Mouse (Mus musculus) A20 (cell line): ENCODE results near the gene Prdx2.

Source experiments
- DNase-seq: peaks from one replicate; pipeline ENCODE4 v3.0.0-alpha.2; 2011; ENCODE audit warnings: low read depth, low spot score

Prdx2 gene

DNA sequence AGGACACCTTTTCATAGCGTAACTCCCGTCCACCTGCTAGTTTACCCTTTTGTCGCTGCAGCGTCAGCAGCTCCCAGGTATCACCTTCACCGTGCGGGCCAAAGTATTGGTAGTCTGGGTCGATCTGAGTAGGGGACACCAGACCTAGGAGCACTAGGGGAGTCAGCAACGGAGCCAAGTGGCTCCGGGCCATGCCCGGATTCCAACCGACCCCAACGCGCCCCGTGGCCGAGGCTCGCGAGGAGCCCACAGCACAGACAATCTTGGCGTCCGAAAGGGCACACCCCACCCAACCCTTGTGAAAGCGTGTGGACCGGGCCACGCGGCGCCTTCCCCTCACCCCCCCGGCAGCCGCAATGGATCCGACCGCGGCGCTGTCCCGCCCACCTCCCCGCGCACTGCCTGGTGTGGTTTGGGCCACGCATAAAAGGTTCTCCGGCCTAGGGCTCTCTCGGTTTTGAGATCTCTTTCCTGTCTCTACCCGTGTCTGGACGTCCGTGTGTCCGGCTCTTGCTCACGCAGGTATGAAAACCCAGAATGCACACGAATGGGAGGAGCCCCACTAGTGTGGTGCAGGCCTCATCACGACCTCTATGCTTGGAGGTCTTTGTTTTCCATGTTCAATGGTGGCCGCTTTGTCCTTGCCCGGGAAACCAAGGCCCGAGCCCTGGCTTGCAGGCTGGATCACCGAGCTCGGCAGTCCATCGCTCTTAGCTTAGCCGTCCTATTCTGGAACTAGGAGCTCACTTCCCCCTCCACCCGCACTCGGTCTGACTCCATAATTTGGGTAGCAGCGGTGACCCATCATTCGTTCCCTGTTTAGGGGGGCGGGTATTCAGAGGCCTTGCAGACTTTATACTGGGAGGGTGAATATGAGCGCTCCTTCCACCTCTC, at the start of gene Prdx2, which contains the start of the genes Gm49661 and Rnaseh2a:
TSS of gene Prdx2 (plus strand) at position 347 of the 894 bp plus-strand sequence.
TSS of gene Gm49661 (minus strand) at position 193 of the 894 bp plus-strand sequence.
TSS of gene Rnaseh2a (minus strand) at position 527 of the 894 bp plus-strand sequence.
- peak; percentile 89 for DNase-seq

DNA sequence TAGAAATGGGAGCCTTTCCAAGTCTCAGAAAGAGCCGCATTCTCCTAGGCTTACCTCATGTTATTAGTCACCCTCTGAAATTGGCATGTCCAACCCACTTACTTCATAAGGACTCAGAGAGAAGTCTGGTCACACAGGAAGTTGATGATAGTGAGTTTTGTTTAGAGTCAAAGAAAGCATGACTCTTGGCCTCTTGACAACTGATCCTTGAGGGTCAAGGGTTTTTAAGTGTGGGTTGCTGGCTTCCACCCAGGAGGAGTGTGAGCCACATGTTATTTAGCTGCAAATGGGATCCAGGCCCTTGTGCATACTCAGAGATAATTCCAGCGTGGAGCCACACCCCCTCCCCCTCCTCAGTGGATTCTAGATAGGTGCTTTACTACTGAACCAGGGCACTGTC, 47.8 kb upstream of the Prdx2 start:
- DNase-seq, result no peak

DNA sequence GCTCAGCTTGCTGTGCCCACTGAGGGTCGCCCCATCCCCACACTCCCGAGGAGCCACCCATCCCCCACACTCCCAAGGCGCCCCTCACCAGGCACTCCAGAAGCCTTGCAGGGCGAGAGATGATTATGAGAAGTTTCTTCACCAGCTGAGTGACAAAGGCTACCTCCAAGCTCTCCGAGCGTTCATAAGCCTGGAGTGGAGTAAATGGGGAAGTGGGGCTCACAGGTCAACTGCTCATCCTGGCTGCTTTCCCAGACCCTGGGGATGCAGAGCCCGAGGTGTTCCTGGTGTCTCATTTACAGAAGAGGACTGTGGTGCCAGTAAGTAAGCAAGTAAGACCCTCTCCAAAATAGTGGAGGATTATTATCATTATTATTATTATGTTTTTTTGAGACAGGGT, 43.8 kb upstream of the Prdx2 start:
- no peak for DNase-seq

DNA sequence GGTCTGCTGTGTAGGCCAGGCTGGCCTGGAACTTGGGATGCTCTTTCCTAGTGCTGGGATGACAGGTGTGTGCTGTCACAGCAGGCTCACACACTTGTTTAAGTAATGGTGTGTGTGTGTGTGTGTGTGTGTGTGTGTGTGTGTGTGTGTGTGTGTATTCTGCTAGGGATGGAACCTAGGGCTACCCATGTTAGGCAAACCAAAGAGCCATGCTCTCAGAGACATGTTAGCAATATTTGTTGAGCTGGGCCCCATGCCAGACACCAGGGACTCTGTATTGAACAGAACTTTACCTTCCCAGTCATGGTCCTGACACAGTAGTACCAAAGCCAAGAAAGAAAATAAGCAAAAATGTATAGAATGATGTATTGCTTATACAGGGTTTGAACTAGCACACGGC, 41.9 kb upstream of the Prdx2 start:
- DNase-seq, result no peak

DNA sequence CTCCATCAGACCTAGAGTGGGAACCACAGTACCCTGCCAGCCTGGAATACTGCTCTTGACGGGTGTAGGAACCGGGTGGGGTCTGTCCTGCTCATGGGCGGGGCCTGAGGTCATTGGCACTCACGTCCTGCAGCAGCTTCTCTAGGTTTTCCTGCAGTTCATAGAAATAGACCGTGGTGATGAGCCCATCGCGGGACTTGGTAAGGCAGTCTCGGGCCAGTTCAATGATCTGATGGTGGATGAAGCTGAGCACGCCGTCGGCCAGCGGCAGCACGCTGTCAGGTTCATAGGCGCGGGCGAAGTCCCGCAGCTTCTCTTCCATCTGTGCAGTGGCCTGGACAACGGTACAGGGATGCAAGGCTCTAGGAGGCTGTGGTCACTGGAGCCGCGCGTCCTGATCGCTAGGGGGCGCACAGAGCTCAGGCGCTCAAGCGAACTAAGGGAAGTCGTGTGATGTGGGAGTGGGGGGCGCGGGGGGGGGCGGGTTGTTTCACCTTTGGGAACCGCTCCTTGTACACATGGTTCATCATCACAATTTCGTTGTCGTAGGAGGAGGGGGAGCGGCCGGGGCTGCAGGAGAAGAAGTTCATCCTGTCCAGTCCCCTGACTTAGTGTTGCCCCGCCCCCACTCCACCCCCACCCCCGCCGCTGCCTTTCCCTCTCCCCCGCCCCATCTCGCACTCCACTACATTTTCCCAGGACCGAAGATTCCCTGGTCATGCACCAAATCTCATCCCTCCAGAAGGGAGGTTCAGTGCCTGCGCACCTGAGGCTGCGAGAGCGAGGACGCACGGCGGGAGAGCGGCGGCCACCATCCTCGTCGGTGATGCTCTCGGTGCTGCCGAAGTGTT, 40.7 kb upstream of the Prdx2 start:
- peak; percentile 53 for DNase-seq

DNA sequence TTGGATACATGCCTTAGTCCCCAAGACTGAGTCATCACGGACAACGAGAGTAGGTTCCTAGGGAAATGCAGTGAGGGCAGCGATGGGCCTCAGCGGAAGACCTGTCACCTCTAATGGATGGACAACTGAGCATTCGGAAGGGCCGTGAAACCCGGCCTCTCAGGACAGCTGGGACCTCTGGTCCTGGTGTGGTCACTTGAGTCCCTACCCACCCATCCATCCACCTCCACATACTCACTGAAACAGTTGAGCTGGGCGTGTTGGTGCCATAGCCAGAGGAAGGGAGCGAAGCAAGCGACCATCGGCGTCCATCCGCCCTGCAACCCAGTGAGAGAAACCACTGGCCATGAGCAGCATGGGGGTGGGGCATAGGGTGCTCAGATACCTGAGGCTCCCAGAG, 38.8 kb upstream of the Prdx2 start:
- no peak for DNase-seq

DNA sequence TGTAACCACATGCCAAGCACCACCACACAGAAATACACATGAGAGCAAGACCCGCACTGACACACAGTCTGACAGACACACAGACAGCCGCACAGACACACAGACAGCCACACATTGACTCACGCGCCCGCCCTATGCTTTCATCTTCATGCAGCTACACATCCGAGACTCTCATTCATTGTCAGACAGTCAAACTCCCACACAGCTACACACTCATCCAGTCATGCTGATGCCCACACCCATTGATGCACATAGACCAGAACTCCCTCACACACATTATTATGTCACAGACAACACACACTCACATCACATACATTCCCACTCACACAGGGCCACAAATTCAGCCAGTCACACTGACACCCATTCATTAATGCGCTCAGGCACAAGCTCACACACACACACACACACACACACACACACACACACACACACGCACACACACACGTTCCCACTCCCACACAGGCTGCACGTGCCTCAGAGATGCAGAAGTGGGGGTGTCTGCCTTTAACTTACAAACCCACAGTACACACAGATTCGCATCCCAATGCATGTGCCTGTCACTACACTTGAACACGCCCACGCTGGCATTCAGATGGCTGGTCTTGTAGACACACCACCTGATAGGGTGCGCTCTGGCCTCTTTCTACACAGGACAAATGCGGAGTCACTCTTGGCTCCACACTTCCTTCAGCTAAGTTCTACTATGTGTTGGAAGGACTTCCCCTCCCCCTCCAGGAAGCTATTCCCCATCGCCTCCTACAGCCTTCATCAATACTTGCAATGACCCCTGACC, 35.4 kb upstream of the Prdx2 start:
- DNase-seq, result no peak

DNA sequence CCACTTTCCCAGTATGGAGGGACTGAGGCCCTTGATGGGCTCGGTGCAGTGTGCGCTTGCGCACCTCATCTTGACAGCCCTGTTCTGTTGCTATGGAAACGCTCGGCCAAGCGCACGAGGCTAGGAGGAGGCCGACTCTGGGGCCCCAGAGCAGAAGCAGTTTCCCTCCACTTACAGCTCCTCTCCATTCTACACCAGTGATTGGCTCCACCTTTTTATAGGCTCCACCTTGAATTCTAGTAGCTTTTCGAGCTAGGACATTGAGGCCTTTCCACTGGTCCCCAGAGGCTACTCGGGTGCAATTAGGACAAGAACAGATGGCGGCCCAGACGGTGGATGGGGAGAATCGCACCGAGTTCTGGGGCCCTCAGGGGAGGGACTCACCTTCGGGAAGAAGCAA, 34.5 kb upstream of the Prdx2 start:
- DNase-seq, result no peak

DNA sequence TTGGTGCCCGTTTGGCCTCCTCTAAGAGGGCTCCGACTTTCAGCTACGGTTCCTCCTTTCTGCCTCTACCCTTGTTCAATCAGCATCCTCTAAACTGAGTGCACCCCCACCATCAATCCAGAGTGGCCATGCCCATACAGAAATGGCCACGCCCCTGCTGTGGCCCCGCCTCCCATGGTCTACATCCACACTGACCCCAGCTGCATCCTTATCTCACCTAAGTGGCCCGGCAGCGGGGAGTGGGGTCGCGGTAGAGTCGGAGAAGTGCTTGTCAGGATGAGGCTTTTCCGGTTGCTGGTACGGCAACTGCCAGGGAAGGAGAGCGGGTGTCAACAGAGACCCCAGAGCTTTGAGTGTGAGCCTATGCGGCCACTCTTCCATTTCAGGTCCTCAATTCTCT, 33.9 kb upstream of the Prdx2 start:
- DNase-seq, result no peak

DNA sequence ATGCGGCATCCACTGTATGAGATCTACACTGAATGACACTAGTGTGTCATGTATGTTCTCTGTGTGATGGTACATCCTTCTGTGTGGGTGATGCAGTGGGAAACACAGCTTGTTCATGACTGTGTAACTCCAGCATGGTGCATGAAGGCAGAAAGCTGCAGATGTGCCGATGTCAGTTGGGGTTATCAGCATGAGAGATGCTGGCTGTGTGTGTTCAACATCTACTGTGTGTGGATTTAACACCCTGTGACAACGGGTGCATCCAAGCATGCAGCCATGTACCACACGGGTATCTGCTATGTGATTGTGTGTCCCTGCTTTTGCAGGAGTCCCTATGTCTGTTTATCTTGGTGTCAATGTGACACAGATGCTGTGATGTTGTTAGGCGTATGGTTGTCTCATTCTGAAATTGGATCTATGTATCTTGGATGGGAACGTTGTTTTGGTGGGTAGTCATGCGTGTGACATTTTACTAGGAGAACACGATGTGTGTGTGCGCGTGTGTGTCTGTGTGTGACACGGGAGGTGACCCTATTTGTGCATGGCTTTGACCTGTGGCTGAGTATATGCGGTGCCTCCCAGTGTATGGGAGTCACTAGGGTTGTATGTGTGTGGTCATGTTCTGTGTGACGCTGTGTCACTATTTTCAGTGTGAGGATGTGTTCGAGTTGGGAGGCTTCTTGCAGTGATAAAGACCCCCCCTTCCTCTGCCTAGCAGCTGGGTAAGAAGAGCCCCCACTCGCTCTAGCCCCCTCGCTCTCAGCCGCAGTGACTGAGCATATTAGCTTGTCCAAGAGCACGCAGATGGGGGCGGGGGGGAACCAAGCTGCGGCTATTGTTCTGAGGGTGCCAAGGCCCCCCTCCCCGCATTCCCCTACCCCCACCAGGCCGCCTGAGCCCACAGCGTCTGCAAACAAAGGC, 33.1 kb upstream of the Prdx2 start:
- no peak for DNase-seq

DNA sequence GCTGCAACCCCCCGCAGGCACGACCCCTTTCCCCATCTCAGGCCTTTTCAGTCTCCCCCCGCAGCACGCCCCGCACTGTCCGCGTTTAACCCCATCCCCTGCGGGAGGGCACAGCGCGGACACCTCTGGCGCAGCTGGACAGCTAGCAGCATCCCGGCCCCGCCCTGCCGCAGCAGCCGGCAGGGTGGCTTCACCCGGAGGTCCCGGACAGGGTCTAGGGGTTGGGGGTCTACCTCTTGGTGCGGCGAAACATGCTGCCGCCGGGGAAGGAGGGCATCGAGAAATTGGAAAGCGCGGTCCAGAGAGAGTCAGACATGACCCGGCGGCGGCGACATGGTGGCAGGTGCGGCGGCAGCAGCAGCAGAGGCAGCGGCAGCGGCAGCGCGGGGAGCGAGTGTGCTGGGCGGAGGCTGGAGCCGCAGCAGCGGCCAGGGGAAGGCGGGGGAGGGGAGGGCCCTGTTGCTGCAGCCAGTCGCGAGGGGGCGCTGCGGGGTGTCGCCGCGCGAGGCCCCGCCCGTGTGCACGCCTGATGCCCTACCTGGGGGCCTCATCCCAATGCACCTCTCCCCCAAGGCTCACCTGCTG, 32.3 kb upstream of the Prdx2 start, which contains the start of gene Mast1:
TSS of gene Mast1 (minus strand) at position 398 of the 585 bp plus-strand sequence.
- DNase-seq, result peak; percentile 82

DNA sequence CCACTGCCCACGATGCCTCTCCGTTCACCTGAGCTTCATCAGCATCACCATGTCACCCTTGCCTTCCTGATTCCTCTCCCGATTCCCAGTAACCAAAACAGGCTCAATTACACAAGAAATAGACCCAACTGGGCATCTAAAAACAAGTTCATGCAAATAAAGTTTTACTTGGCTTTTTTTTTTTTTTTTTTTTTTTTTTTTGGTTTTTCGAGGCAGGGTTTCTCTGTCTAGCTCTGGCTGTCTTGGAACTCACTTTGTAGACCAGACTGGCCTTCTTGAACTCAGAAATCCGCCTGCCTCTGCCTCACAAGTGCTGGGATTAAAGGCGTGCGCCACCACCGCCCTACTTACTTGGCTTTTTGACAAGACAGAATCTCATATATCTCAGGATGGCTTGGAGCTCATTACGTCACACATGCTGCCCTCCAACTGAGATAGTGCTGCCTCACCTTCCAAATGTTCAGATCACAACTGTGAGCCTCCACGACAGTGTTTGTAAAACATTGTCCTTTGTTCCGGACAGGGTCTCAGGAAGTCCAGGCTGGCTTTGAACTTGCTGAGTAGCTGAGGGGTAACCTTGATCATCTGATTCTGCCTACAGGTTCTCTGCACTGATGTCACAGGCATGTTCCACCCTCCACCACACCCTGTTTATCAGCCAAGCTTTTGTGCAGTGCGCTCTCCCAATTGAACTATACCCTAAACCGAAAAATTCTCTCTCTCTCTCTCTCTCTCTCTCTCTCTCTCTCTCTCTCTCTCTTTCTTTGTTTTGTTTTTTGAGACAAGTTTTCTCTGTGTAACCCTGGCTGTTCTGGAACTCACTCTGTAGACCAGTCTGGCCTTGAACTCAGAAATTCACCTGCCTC, 31.5 kb upstream of the Prdx2 start:
- DNase-seq, result no peak

DNA sequence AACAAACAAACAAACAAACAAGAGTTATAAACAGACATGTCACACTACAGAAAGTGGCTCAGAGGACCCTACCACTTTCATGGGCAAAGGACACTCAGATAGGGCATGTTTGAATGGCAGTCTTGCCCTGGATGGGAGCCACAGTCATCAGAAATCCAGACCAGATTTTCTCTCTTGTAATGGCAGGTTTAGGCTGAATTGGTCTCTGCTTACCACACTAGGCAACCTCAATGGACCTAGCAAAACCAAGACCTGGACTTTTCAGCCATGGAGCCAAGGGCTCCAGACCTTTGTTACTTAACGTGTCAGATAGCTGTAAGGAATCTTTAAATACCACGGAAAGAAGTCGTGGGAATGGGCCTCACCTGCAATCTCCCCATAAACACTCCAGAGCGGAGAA, 25.7 kb upstream of the Prdx2 start:
- no peak for DNase-seq

DNA sequence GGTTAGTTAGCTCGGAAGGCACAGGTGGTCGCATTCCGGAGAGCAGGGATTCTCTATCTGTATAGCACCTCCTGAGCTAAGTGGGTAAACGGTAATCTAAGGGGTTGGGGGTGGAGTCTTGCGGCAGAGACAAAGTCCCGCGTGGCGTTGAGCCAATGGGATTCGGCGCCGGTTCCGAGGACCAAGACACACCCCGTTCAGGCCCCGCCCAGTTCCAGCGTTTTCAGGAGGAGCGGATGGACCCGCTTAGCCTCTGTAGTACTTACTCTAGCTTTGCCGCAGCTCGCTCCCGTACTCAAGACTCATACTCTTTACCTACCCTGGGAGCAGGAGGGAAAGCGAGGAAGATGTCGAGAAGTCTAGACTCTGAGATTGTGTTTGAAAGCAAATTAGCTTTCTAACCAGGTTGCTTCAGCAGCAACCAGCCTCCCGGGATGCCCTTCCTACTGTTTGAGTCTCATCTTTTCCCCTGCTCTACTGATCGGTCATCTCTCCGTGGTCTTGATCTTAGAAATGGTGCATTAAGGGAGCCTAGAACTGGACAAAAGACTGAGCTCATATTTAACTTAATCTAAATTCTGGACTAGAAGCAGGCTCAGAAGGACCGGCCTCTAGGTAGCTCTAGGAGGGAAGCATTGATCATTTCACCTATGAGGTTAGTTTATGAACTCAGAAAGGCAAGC, 24.8 kb upstream of the Prdx2 start:
- DNase-seq, result peak; percentile 66

DNA sequence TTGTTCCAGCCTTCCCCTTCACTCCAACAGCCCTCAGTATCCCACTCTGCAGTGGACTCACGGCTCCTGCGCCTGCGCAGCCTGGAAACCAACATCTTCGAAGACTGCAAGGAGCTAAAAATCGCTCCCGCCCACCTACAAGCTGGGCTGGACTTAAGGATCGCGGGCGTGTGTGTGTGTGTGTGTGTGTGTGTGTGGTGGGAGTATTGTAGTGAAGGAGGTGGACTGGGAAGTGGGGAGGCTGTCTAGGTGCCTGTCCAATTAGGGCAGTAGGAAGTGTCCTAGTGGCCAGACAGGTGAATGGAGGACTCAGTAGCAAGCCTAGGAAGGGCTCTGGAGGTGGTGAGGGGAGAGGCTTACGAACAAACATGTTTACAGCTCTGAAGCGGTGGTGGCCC, 24.2 kb upstream of the Prdx2 start:
- DNase-seq, result no peak

DNA sequence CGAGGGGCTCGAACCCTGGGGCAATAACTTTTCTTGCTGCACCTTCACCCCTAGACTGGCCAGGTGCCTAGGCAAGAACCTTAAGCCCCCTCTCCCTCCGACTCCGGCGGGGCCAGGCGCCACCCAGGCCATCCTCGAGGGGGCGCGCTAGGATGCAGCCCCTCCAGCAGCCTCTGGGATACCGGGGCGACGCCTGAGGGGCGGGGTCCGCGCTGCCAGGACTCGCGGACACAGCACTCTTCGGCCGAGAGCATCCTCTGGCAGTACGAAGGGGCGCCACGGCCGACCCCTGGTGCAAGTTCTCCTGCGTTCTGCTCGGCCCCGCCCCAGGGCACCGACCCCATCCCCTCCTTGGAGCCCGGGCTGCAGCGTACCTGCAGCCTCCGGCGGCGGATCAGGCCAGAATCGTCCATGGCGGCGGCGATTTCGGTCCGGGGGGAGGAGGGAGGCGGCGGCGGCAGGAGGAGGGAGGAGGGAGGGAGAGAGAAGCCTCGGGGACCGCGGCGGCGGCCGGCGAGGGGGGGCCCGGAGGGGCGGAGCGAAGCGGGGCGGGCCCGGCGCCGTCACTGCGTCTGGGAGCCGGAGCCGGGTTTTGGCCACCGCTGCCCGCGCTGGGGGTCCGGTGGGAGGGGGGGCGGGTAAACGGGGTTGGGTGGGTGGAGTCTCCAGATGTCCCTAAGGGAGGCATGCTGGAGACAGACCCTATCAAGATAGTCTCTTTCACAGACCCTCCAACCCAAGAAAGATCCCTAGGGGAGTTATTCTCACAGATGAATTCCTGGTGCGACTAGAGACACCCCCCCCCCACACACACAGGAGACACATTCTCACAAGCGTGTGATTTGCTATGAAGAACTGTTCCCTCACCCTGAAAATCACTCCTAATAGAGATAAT, 23.5 kb upstream of the Prdx2 start:
- DNase-seq, result peak; percentile 39

DNA sequence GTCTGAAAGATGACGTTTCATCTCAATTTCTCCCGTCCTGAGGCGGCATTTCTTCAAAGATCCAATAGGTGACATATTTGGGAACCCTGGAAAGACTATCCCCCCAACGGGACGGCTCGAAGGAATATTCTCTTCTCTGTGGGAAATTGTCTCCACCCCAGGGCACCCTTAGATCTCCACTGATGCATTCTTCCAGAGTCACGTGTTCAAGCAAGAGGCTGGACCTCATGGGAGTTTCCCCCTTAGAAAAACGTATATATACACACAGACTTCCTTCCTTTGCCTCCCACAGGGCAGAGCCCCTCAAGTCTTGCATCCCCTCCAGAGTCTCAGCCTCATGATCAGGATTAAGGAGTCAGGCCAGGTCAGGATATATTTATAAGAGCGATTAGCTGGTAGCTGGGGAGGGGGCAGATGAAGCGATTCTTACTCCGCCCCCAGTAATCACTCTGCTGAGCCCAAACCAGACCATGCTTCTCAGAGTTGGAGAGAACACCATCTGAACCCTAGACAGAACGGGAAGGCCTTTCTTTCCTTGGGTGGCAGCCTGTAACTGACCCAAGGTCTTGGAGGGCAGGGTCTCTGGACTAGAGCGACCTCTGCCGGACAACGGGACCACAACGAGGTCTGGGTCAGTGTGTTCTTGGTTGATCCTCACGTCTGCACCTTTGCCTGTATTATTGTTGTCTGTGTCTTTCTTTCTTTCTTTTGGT, 22.7 kb upstream of the Prdx2 start, which contains the start of gene Rtbdn:
TSS of gene Rtbdn (plus strand) at position 464 of the 713 bp plus-strand sequence.
- DNase-seq, result no peak
